Mouse (Mus musculus) cerebellum, adult 11 months (tissue): Measurements from ENCODE around the gene Slc25a29.
"Not testable (repeated sequence)": the region's sequence is repeated elsewhere in the genome, so short reads cannot be mapped to it uniquely, and the experiment has no call there.

Experiments
- DNase-seq: peaks from one replicate; pipeline ENCODE4 v3.0.0; 2022

The Slc25a29 gene

DNA sequence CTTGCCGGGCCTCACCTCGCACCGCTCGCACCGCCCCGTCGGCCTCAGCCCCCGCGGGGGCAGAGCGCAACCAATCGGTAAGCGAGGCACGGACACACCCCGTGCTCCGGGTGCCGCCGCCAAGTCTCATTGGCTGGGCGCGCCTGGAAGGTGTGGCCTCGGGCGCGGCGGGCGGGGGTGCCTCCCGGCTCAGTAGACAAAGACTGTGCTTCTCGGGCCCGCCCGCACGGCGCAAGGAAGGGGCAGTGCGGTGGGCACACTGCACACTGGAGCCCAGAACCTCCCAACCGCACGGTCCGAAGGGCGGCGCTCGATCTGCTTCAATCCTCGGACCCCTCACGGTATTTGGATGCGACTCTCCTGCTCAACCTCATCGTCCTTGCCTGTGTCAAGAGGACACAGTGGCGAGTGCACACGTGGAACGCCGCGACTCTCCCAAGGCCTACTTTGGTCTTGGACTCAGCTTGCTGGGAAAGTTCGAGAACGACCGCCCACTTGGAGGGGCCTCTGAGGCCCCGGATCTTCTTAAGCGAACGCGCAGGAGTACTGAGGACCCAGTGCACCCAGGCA, at the start of gene Slc25a29, which contains the start of gene Slc25a47:
TSS of gene Slc25a29 (minus strand) at position 44 of the 570 bp plus-strand sequence.
TSS of gene Slc25a47 (plus strand) at position 207 of the 570 bp plus-strand sequence.
- peak; percentile 97 for DNase-seq

DNA sequence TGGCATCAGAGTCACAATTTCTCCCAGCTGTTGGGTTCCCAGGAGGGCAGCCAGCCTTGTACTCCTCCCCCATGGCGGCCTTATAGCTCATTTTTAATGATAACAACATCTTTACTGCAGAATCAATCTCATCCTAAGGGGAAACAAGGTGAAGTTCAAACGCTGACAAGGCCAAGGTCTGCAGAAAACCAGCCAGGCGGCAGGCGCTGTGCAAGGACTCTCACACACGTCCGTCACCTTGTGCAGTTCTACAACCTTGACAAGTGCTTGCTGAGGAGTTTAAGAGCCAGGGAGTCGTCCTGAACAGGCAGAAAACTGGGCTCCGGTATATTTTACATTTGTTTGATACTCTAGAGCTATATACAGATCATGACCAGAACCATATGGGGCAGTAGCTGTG, 47.1 kb upstream of the Slc25a29 start:
- no peak for DNase-seq

DNA sequence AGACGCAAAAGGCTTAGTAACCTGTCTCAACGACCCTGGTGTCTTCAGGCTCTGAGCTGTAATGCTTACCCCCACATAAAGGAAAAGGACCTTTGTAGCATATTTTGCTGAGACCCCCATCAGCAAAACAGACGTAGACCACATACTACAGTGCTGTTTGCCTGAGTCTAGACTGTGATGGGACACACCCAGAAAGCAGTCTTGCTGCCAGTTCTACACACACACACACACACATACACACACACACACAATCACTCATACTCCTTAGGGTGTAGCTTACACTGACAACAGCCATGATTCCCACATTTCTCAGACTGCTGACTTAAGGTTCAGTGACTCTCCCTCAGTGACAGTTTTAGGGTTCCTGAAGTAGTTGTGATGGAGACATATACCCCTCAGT, 45.5 kb upstream of the Slc25a29 start:
- DNase-seq: no peak

DNA sequence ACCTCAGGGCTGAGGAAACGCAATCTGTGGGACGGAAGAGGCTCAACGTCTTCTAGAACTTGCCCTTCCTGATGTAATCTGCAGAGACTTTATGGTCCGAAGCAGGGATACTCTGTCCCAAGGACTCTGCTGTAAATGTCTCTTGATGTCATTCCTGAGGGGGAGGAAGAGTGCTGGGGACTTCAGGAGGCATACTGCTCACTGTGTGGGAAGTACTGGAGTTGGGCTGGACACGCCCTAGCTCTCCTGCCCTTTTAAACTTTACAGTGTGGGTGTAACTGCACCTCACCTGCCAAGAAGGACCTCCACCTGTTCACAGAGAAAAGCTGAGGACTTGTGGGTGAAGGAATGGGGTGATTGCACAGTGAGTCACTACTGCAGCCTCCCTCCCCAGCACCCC, 44.9 kb upstream of the Slc25a29 start:
- DNase-seq: no peak

DNA sequence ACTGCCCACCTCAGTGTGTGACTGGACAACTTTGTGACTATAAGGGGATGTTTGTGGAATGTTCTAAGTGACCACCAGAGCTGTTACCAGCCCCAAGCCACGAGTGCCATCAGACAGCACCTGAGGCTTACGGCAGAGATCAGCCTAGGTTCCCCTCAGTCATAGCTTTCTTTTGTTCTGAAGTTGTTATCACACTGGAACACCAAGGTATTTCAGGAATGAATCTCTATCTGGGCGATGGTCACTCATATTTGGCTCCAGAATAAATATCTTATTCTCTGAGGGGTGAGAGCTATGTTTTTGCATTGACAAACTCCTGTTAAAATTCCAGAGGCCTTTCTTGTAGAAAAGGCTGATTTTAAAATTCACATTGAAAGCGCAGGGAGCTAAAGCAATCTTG, 43.5 kb upstream of the Slc25a29 start:
- DNase-seq: no peak

DNA sequence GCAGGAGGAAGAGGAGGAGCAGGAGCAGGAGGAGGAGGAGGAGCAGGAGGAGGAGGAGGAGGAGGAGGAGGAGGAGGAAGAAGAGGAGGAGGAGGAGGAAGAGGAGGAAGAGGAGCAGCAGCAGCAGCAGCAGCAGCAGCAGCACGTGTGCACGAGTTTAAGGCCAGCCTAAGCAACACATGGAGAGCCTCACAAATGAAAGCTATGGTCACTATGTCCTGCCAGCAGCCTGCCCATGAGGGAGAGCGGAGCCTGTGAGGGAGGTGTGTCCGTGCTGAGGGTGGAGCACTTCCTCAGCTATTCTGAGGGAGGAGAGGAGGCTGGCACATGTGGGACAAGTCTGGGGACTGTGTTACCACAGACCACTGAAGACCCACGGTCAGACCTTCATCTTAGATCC, 37.4 kb upstream of the Slc25a29 start:
- no peak for DNase-seq

DNA sequence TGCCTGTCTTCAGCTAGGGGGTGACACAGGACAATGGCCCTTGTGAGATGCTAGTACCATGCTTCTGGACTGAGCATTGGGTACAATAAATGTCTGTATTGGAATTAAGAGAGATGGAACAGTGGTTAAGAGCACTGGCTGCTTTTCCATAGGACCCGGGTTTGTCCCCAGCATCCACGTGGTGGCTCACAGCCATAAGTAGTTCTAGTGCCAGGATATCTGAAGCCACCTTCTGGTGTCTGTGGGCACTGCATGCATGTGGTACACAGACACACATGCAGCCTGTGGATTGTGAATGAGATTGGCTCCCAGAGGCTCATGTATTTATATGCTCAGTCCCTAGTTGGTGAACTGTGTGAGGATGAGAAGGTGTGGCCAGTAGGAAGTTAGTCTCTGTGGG, 33.9 kb upstream of the Slc25a29 start:
- DNase-seq: no peak

DNA sequence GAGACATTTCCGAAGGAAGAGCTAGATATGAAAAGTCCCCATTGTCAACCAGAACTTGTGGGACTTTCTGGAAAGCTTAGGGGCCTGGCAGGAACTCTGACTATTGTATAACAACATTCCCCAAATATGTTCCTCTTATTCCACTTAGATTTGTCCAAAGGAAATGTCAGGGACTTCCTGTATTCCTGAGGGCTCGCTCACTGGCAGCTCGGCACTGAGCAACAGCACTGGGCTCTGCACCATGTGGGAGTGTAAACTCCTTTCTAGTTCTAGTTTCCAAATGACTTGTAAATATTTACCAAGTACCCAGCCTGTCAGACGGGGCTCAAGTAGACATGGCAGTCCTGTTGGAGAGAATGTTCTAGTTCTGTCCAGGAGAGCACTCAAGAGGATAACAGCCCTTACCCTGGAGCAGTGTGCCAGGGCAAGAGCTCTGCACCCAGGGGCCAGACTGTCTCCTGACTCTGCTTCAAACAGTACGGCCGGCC, 29.4 kb upstream of the Slc25a29 start:
- DNase-seq: no peak

DNA sequence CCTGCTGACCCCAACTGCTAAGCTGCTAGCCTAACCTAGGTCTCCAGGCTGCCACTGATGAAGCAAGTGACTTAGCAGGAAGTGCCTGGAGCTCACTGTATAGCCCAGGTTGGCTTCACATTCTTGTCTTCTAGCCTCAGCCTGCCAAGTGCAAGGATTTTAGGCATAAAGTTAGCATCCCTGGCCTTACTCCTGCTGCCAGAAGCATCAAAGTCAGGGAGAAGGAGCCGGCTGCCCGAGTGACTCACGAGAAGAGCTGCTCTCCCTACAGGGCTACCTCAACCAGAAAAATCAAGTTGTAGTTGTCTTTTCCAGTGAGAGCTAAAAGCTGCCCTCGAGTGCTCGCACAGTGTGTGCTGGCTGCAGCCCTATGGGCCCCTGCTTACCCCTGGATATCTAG, 22.8 kb upstream of the Slc25a29 start:
- no peak for DNase-seq

DNA sequence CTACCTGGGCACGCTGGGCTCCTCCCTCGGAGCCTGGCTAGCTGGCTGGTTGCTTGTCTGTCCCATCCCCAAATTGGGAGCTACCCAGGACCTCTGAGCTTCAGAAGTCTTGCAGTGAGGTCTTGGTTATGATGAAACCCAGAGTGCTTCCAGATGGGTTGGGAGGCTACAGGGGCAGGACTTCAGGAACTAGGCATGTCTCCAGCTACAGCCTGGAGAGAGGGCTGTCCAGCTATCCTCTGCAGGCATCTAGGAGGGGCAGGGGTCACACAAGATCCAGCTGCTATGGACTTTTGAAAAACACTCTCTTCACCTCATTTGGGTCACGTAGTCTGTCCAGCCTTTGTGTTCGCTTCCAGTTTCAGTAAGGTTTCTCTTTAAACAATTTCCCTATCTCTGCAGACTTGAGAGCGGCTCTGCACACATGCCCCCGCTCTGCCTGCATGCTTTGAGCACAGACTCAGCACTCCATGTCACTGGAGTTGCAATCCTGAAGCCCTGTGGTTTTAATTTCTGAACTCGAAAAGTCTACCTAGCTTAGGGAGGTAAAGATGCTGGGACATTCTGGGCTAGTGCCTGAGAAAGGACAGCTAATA, 22.0 kb upstream of the Slc25a29 start:
- DNase-seq: no peak

DNA sequence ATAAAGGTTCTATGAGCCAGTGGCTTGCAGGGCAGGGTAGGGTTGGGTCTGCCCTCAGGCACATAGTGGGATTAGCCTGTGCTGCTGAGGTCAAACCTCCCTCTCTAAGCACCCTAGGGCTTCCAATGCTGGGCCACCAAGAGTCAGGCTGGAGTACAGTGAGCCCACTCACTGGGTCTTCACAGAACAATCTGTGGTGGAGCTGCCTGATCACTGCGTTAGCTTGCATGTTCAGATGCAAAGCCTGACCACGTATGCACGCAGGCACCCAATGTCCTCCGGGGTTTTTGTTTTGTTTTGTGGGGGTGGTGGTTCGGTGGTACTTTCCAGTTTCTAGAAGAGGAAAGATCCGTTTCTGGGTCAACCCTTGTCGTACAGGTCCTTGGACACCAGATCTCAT, 21.4 kb upstream of the Slc25a29 start:
- no peak for DNase-seq

DNA sequence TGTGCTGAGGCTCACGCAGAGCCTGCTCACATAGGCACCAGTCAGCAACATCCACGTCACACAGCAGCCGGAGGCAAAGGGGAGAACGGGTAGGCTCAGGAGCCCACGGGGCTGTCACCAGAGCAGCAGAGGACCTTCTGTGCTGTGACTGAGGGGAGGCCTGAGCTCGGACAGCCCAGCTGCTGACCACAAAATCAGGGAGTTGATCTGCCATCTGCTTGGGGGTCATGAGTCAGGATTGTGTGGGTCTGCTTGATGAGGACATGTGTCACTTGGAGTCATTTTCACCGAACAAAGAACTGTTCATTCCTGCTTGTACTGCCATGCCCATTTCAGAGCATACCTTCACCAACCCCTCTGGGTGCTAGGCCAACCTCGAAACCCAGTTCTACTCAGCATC, 20.5 kb upstream of the Slc25a29 start:
- DNase-seq: no peak

DNA sequence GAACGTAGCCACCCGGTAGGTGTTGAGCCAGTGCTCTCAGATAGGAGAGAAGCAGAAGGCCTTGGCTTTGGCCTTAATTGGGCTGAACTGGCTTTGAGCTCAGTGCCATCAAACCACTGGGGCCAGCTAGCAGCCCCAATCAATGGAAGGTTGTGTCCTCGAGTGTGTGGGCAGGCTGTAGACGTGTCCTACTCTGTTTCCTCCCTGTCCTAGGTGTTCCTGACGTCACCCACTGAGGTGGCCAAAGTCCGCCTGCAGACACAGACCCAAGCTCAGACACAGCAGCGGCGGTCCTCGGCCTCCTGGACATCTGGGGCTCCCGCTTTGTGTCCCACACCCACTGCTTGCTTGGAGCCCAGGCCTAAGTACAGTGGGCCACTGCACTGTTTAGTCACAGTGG, 19.4 kb upstream of the Slc25a29 start:
- DNase-seq: no peak

DNA sequence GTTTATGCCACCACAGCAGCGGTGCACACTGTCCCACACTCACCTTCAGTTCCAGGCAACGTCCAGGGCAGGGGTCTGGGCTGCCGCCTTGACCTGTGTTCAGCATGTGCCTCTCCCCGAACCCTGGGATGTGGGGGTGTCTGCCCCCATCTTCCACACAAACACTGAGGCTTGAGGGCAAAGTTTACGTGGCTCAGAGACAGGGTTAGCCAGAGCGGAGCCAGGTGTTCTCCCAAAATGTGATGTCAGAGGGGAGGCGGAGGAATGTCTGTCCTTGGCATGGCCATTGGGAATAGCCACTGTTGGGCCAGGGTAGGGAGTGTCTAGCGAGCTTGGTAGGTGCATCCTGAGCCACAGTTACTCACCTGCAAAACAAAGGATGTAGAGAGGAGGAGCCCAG, 17.1 kb upstream of the Slc25a29 start:
- DNase-seq: no peak

DNA sequence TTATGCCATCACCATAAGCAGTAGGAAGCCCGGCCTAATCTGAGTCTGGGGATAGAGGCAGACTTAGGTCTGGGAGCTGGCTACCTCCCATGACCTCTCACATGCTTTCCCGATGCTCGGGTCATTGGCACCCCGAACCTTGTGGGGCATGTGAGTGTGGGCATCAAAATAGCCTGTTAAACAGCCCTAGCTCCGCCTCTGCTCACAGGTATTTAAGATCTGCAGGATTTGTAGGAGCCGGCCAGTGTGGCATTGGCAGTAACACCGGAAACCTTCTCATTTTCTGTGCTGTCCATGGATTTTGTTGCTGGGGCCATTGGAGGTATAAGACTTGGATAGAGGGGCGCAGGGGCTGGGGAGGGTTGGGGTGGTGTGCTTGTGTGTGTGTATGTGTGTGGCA, 15.2 kb upstream of the Slc25a29 start:
- DNase-seq: no peak

DNA sequence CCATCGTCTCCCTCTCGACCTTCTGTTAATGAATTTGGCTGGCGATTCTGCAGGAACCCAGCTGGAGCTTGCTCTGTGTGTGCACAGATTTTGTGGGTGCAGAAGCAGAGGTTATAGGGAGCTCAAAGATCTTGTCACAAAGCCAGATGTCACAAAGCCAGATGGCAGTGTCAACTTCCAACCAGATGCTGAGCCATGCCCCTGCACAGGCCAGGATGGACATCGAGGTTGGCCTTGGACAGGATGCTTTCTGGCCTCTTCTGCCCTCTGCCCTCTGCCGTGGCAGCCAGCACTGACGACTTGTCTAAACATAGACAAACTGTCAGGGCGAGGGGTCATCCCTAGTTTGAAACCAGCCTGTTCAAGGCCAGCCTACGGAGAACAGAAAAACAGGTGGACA, 14.4 kb upstream of the Slc25a29 start:
- DNase-seq: no peak

DNA sequence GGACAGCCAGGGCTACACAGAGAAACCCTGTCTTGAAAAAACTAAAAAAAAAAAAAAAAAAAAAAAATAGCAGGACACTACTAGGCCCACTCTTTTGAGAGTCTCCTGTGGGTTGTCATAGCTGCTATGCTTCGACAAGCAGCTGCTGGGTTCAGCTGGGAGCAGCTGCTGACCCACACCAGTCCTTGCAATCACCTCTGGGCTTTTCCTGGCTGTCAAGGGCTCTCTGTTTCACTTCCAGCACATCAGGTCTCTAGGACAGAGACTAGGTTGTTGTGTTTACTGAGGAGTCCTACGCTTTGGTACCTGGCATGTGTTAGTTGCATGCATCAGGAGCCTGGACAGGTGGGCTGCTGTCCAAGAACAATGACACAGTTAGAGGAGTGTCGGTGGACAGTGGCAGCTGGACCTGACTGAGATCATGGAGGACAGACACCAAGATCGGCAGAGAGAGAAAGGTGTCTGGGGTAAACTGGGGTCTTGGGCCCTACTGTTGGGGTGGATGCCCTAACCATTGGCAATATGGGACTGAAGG, 13.9 kb upstream of the Slc25a29 start:
- DNase-seq: no peak

DNA sequence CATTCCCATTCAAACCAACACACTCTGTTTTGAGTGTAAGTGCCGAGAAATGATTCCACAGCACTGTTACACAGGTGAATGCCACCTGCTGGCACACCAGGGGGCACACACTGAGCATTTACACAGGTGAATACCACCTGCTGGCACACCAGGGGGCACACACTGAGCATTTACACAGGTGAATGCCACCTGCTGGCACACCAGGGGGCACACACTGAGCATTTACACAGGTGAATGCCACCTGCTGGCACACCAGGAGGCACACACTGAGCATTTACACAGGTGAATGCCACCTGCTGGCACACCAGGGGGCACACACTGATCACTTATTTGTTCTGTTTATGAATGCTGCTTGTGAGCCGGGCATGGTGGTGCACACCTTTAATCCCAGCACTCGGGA, 12.3 kb upstream of the Slc25a29 start:
- not testable (repeated sequence) for DNase-seq

DNA sequence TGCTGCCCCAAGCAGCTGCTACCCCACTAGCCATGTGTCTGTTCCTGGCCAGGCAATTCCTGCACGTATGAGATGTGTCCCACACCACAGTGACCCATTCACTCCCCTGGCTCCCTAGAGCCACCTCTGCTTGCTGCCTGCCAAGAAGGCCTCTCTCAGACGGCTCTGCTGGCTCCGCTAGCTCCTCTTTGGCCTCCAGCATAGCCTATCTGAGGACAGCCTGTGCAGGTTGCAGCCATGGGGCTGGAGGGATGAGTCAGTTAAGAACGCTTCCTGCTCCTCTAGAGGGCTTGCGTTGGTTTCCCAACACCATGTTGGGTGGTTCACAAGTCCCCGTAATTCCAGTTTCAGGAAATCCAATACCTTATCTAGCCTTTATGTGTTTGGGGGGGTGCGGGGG, 7.0 kb upstream of the Slc25a29 start:
- DNase-seq: no peak

DNA sequence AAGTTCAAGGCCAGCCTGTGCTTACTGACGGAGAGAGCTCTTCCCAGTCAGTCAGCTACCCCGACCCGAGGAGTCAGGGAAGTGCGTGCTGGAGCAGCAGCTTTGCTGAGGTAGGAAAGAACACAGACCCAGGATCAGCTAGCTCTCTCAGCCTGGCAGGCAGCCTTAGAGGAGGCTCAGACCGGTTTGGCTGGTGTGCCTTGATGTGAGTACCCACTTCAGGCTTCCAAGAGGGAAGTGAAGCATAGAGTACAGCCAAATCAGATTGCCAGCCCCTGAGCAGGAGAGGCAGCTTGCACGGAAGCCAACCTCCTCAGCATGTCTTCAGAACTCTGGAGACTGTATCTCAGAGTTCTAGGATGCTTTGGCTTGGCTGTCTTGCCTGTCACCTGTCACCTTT, 5.5 kb upstream of the Slc25a29 start:
- no peak for DNase-seq

DNA sequence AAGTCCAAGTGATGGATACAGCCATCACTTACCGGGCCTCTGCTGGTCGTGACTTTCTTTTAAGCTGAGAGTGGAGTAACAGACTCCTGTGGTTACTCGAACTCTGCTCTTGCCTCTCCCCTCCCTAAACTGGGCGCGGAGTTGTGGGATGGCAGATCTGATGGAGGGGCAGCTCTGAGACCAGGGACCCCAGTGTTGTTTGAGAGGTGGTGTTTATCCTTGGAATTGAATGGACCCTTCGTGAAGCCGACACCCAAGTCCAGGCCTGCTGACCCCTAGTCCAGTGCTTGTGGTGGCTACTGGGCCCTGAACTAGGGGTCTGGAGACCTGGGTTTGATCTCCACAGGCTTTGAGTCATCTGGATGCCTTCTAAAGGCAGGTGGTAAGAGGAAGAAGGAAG, 1.0 kb upstream of the Slc25a29 start:
- no peak for DNase-seq

DNA sequence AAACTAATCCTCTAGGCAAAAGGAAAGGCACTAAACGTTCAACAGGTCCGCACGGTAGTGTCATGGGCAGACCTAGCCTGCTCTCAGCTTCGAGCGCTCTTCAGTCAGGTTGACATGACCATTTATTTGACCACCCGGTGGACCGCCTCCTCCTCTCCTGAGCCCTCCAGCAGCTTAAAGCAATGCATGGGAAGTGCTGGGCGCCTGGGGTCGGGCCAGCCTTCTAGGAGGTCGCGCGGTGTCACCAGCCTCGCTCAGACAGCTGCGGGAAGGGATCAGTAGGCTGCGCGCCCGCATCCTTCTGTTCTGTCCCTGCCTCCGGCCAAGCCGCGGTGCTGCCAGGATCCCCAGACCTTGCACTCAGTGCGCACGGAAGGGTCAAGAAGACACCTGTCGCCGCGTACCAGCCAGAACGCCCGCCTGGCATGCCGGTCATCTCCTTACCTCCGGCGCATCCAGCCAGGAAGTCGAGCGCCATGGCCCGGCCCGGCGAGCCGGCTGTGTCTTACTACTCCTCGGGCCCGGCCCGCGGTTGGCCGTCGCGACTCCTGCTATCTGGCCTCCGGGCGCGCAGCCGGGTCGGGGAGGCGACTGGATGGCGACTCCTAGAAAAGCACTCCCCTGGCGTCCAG, 359 bp downstream of the Slc25a29 start:
- DNase-seq: no peak

DNA sequence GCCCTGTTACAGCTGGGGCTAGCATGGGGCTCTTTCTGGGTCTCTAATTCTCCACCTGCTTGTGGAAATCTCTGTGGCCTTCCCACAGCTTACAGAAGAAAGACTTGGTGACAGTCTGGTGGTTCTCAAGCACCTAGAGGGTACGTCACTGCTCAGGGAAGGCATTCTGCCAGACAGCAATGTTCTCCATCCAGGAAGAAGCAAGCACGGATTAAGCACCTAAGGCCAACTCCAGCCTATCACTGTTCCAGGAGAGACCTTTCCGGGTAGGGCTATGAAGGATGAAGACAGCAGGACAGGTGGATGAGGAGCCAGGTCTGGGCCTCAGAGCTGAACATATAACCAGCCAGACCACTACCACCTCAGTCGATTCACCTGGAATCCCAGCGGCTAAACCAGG, 897 bp downstream of the Slc25a29 start:
- peak; percentile 43 for DNase-seq

DNA sequence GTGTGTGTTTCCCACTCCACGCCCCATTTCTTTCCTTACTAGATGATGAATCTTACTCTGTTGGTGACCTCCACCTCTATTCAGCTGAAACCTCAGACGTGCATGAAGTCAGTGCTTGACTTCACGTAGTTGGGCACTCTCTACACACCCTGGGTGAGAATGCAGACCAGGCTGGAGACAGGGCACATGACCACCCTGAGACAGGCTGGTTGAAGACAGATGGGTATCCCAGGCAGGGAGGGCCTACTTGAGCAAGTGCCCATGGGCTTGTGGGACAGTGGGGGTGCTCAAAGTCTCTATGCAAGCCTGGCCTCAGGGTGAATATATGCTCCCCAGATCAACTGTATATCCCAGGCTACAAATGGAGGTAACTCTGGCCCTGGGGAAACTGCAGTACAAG, 1.3 kb downstream of the Slc25a29 start:
- no peak for DNase-seq
